ENCODE assay signal across 20 mouse cellular contexts in genomic region chr8:127317914-127318313, GRCm38 (mm10).
DNase-seq lines count a peak whose midpoint lies in the region; TF ChIP-seq lines count a peak whose summit lies in the region.
"Had no signal": no experiment of that assay in that cellular context is flagged by ENCODE, and none has a peak within 500 bp of the region (broad histone marks: within the 10 kb centered on the region; RNA-seq: fewer than 3 reads in every experiment).

No protein-coding gene starts in this region.

- DNase-seq in adrenal gland, adult 2 months, result peak; percentile 8
- no peak for DNase-seq in adrenal gland, postnatal 14 days
- DNase-seq in 3134 (ENCODE audit: extremely low read depth, insufficient read length, low spot score), result peak; percentile 24
- DNase-seq in NIH3T3 (ENCODE audit: low read depth), result peak; percentile 68
- DNase-seq in testis, postnatal 10 days (ENCODE audit: low spot score), result no peak
- DNase-seq in right cerebral cortex, postnatal 25 days, result no peak
- DNase-seq in layer of hippocampus, adult 9-10 months (ENCODE audit: low spot score), result no peak
- DNase-seq: adrenal gland, postnatal 36 days; cerebellum, adult 11 months; cerebellum, adult 8-10 months; cerebellum, postnatal 14 days; forebrain, postnatal 0 days; gastrocnemius, postnatal 10 days; heart, postnatal 14 days; kidney, adult 2 months had no signal

- TF ChIP-seq CTCF in embryonic fibroblast, embryonic 13.5 days (IDR thresholded peaks at IDR 0.05; ENCODE audit: borderline replicate concordance, insufficient read depth, low read length), result no peak

- H3K4me3 ChIP-seq in embryonic fibroblast, embryonic 13.5 days (ENCODE audit: insufficient read depth, low read length), result no peak overlapping the region
- H3K4me3 ChIP-seq: embryonic facial prominence, embryonic 12.5 days; forebrain, embryonic 12.5 days; heart, embryonic 15.5 days; hindbrain, embryonic 13.5 days had no signal

- H3K4me1 ChIP-seq in embryonic fibroblast, embryonic 13.5 days (ENCODE audit: control insufficient read depth, insufficient read depth, low read length), result peaks cover 11% of the 10 kb centered on the region
- H3K4me1 ChIP-seq: forebrain, embryonic 12.5 days; hindbrain, embryonic 13.5 days had no signal

- no peak for TF ChIP-seq POLR2A in embryonic fibroblast, embryonic 13.5 days (IDR thresholded peaks at IDR 0.05; ENCODE audit: low read depth, low read length)

- H3K27ac ChIP-seq in embryonic fibroblast, embryonic 13.5 days (ENCODE audit: insufficient read depth, low read length), result peak overlapping the region; percentile 99
- H3K27ac ChIP-seq: embryonic facial prominence, embryonic 12.5 days; forebrain, embryonic 12.5 days; heart, embryonic 15.5 days; hindbrain, embryonic 13.5 days had no signal

Comparison
In these comparisons a context has a peak if more than half of its experiments do, and no peak if none do; other contexts are left out.
1. DNase-seq: peak in adrenal gland, adult 2 months (single experiment), 3134 (single experiment) and NIH3T3 (single experiment); none in adrenal gland, postnatal 14 days (single experiment), testis, postnatal 10 days (single experiment), right cerebral cortex, postnatal 25 days (single experiment) and layer of hippocampus, adult 9-10 months (single experiment).